Mouse (Mus musculus) hindbrain, embryonic 14.5 days (tissue): Measurements from ENCODE around the gene Fkbp5. TPM values are rescaled to one million over a fixed set of nuclear protein-coding genes. Genes with fewer than 3 reads are reported as not detected.
"Not testable (repeated sequence)": the region's sequence is repeated elsewhere in the genome, so short reads cannot be mapped to it uniquely, and the experiment has no call there.

Experiments
- ATAC-seq: fragments of 200-750 bp; cut with Nextera tagmentation; 2 replicates; pipeline ENCODE4 v1.8.0; 2017; ENCODE audit warnings: moderate number of reproducible peaks, mild to moderate bottlenecking, moderate TSS enrichment, moderate library complexity; ENCODE audit not compliant: low FRiP score
- DNase-seq: peaks from one replicate; pipeline ENCODE4 v3.0.0-alpha.2; 2015; ENCODE audit warnings: low spot score
- H3K27ac ChIP-seq: fragments of 300-500 bp; sonication (generic); 2 replicates; pipeline ENCODE4 v1.5.1; 2014; ENCODE audit warnings: mild to moderate bottlenecking, moderate library complexity
- H3K27me3 ChIP-seq: fragments of 300-500 bp; sonication (generic); 2 replicates; pipeline ENCODE4 v1.6.1; 2014; ENCODE audit warnings: mild to moderate bottlenecking, low read length, mixed read lengths; ENCODE audit not compliant: control insufficient read depth, insufficient read depth
- H3K36me3 ChIP-seq: fragments of 300-500 bp; sonication (generic); replicated peaks from 2 replicates; pipeline ENCODE4 v1.6.1; 2014; ENCODE audit not compliant: control insufficient read depth, insufficient read depth
- H3K4me1 ChIP-seq: fragments of 300-500 bp; sonication (generic); replicated peaks from 2 replicates; pipeline ENCODE4 v1.6.1; 2014; ENCODE audit warnings: antibody characterized with exemption, low read length, mixed read lengths; ENCODE audit not compliant: control insufficient read depth, insufficient read depth
- H3K4me2 ChIP-seq: fragments of 300-500 bp; sonication (generic); replicated peaks from 2 replicates; pipeline ENCODE4 v1.6.1; 2014; ENCODE audit warnings: mild to moderate bottlenecking, moderate library complexity
- H3K4me3 ChIP-seq: fragments of 300-500 bp; sonication (generic); replicated peaks from 2 replicates; pipeline ENCODE4 v1.5.1; 2014; ENCODE audit warnings: mild to moderate bottlenecking, low read length
- H3K9ac ChIP-seq: fragments of 300-500 bp; sonication (generic); 2 replicates; pipeline ENCODE4 v1.6.1; 2014
- H3K9me3 ChIP-seq: fragments of 300-500 bp; sonication (generic); 2 replicates; pipeline ENCODE4 v1.6.1; 2016; ENCODE audit warnings: low read length; ENCODE audit not compliant: control insufficient read depth
- WGBS: fragments of 180-500 bp; shearing (Covaris S2); extraction: QIAGEN DNeasy Blood & Tissue Kit; methylation state at CpG from one replicate; pipeline ENCODE4 v1.1.7; 2014; 5-methylcytosine and 5-hydroxymethylcytosine counted together
- polyA plus RNA-seq: library from polyadenylated mRNA; unstranded; fragments of >200 nt; fragmentation: Nextera tagmentation; extraction: Ambion mirVana; gene quantifications from 2 replicates; pipeline ENCODE4 v1.2.1, GENCODE M21; 2014

The Fkbp5 gene
- polyA plus RNA-seq, 1 experiment from 2014 or later: 9.8 TPM

GRCm38 (mm10) chr17:28421071-28421470 is 96.3 kb downstream of the Fkbp5 start:
- WGBS: 88% methylated on average over 5 of the region's 5 CpGs
- Histone ChIP-seq H3K9ac (no peak overlapping the region), H3K27me3 (no peaks in the 10 kb centered on the region), H3K4me3 (no peak overlapping the region), H3K36me3 (0 out of 2 replicates have a peak, but pooled peaks cover 9% of the 10 kb centered on the region), H3K4me2 (no peak overlapping the region), H3K27ac (no peak overlapping the region), H3K9me3 (no peaks in the 10 kb centered on the region), H3K4me1 (no peaks in the 10 kb centered on the region)
- ATAC-seq (no peak), DNase-seq (no peak)

- Histone ChIP-seq H3K27ac (no peak overlapping the region), H3K4me1 (no peaks in the 10 kb centered on the region)
Measured at GRCm38 (mm10) chr17:28420229-28421051, 96.9 kb downstream of the Fkbp5 start.

GRCm38 (mm10) chr17:28419636-28420035 is 97.7 kb downstream of the Fkbp5 start:
- ATAC-seq (no peak), DNase-seq (no peak)
- no peak overlapping the region for H3K4me3 ChIP-seq
- 79% methylated on average over 6 of the region's 6 CpGs for WGBS
- H3K4me2 ChIP-seq: no peak overlapping the region
- no peaks in the 10 kb centered on the region for H3K9me3 ChIP-seq
- H3K27me3 ChIP-seq: no peaks in the 10 kb centered on the region
- peaks cover 16% of the 10 kb centered on the region; the same call in 1 of the 2 replicates for H3K36me3 ChIP-seq
- no peaks in the 10 kb centered on the region for H3K4me1 ChIP-seq
- H3K27ac ChIP-seq: no peak overlapping the region
- no peak overlapping the region for H3K9ac ChIP-seq

More at GRCm38 (mm10) chr17:28420229-28421051, 96.9 kb downstream of the Fkbp5 start:
- WGBS: 77% methylated on average over 12 of the region's 12 CpGs
- ATAC-seq (no peak), DNase-seq (no peak)
- Histone ChIP-seq H3K4me3 (no peak overlapping the region), H3K9me3 (no peaks in the 10 kb centered on the region), H3K4me2 (no peak overlapping the region), H3K9ac (no peak overlapping the region), H3K36me3 (peaks cover 10% of the 10 kb centered on the region; the same call in 1 of the 2 replicates), H3K27me3 (no peaks in the 10 kb centered on the region)

GRCm38 (mm10) chr17:28418954-28419353 is 98.4 kb downstream of the Fkbp5 start:
- no peaks in the 10 kb centered on the region for H3K27me3 ChIP-seq
- H3K4me3 ChIP-seq: no peak overlapping the region
- no peak for ATAC-seq
- DNase-seq: no peak
- 94% methylated on average over 1 of the region's 1 CpGs for WGBS
- H3K36me3 ChIP-seq: peaks cover 17% of the 10 kb centered on the region; the same call in 1 of the 2 replicates
- H3K27ac ChIP-seq: no peak overlapping the region
- H3K9ac ChIP-seq: no peak overlapping the region
- H3K4me2 ChIP-seq: no peak overlapping the region
- H3K9me3 ChIP-seq: no peaks in the 10 kb centered on the region
- H3K4me1 ChIP-seq: no peaks in the 10 kb centered on the region

DNA sequence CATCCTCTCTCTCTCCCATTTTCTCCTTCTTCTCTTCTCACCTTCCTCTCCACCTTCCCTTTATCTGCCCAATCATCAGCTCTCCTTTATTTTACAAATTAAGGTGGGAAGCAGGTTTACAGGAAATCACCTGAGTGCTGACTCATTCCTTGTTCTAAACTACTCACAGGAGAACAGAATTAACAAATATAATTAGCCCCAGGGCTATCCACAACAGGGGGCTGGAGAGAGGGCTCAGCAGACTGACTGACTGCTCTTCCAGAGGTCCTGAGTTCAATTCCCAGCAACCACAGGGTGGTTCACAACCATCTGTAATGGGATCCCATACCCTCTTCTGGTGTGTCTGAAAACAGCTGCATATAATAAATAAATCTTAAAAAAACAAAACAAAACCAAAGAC is 98.8 kb downstream of the Fkbp5 start:
- not testable (repeated sequence) for H3K4me2 ChIP-seq
- H3K36me3 ChIP-seq: peaks cover 17% of the 10 kb centered on the region; the same call in 1 of the 2 replicates

DNA sequence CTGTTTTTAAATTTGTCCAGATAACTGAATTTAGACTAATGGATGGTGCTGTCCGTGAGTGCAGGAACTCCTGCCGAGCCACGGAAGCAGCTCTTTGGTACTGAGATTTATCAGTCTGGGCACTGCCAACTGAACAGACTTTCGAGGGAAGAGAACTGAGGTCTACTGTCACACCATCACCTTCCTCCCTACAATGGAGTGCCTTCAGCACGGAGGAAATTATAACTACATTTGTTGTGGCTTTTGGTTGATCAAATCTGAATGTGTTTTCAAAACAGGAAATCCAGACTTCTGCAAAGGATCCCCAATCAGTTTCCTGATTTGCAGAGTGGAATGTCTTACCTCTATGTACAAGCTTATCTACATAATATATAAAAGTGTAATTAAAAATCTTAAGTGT is 99.6 kb downstream of the Fkbp5 start:
- peaks cover 14% of the 10 kb centered on the region; the same call in 1 of the 2 replicates for H3K36me3 ChIP-seq
- 92% methylated on average over 5 of the region's 5 CpGs for WGBS
- H3K4me3 ChIP-seq: no peak overlapping the region
- no peaks in the 10 kb centered on the region for H3K27me3 ChIP-seq
- H3K4me2 ChIP-seq: no peak overlapping the region
- ATAC-seq: no peak
- H3K27ac ChIP-seq: no peak overlapping the region
- DNase-seq: no peak
- H3K4me1 ChIP-seq: no peaks in the 10 kb centered on the region
- no peak overlapping the region for H3K9ac ChIP-seq
- H3K9me3 ChIP-seq: no peaks in the 10 kb centered on the region

More for the DNA sequence above, 98.8 kb downstream of the Fkbp5 start:
- H3K4me1 ChIP-seq, H3K4me3 ChIP-seq, H3K27me3 ChIP-seq, H3K27ac ChIP-seq, H3K9me3 ChIP-seq, ATAC-seq, DNase-seq, H3K9ac ChIP-seq: not testable (repeated sequence)

GRCm38 (mm10) chr17:28415271-28415670 is 102.1 kb downstream of the Fkbp5 start:
- no peak overlapping the region for H3K4me3 ChIP-seq
- WGBS: 94% methylated on average over 5 of the region's 5 CpGs

DNA sequence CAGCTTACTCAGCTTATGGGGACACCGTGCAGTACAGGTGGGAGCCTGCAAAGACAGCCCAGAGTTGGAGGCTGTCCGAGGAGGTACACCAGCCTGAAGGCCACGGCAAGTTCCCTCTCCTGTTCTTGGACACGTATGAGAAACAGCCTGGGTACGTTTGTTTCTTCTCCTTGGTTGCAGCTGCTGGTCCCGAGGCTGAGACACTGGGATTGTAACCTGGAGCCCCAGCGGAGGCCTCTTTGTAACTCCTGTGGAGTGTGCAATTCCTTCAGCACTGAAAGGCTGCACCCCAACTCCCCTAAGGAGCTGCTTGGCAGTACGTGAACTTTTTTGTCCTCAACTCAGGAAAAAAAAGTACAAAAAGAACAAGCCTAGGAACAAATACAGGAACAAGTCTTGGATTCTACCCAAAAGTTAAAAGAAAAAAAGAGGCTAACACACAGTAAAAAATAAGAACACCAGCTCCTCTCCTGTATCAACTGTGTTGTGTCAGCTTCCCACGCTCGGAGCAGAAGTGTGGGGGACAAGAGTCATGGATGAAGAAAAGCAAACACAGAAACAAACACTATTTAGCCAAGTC is 105.9 kb downstream of the Fkbp5 start:
- no peak overlapping the region for H3K4me3 ChIP-seq
- ATAC-seq: no peak
- no peak for DNase-seq
- H3K27ac ChIP-seq: no peak overlapping the region
- H3K36me3 ChIP-seq: peaks cover 26% of the 10 kb centered on the region; the same call in 1 of the 2 replicates
- WGBS: 85% methylated on average over 10 of the region's 10 CpGs
- H3K4me2 ChIP-seq: no peak overlapping the region
- H3K9ac ChIP-seq: no peak overlapping the region
- H3K4me1 ChIP-seq: no peaks in the 10 kb centered on the region
- H3K9me3 ChIP-seq: no peaks in the 10 kb centered on the region
- H3K27me3 ChIP-seq: no peaks in the 10 kb centered on the region

More at GRCm38 (mm10) chr17:28415271-28415670, 102.1 kb downstream of the Fkbp5 start:
- no peaks in the 10 kb centered on the region for H3K27me3 ChIP-seq
- peaks cover 19% of the 10 kb centered on the region; the same call in 1 of the 2 replicates for H3K36me3 ChIP-seq
- ATAC-seq: no peak
- no peaks in the 10 kb centered on the region for H3K9me3 ChIP-seq
- DNase-seq: no peak
- H3K27ac ChIP-seq: no peak overlapping the region
- no peak overlapping the region for H3K9ac ChIP-seq
- H3K4me1 ChIP-seq: no peaks in the 10 kb centered on the region
- H3K4me2 ChIP-seq: no peak overlapping the region

GRCm38 (mm10) chr17:28410731-28411130 is 106.6 kb downstream of the Fkbp5 start:
- H3K9me3 ChIP-seq: no peaks in the 10 kb centered on the region
- H3K36me3 ChIP-seq: peaks cover 30% of the 10 kb centered on the region; the same call in 1 of the 2 replicates
- H3K4me2 ChIP-seq: no peak overlapping the region
- H3K4me3 ChIP-seq: no peak overlapping the region
- no peak for DNase-seq
- ATAC-seq: no peak
- no peaks in the 10 kb centered on the region for H3K4me1 ChIP-seq
- H3K9ac ChIP-seq: no peak overlapping the region
- no peak overlapping the region for H3K27ac ChIP-seq
- no peaks in the 10 kb centered on the region for H3K27me3 ChIP-seq
- 91% methylated on average over 4 of the region's 4 CpGs for WGBS
